Mouse (Mus musculus) megakaryocyte, embryonic 14.5 days (primary cell): ENCODE measurements around the gene Stk25.

ENCODE experiments used
- FLI1 ChIP-seq: IDR thresholded peaks from 2 replicates; pipeline ENCODE4 v1.6.1; 2012; ENCODE audit warnings: low read length, inconsistent platforms, mixed read lengths
- GATA1 ChIP-seq: IDR thresholded peaks from 3 replicates; pipeline ENCODE4 v1.6.1; 2012; ENCODE audit warnings: mixed read lengths, low read length, inconsistent platforms, borderline replicate concordance

DNA sequence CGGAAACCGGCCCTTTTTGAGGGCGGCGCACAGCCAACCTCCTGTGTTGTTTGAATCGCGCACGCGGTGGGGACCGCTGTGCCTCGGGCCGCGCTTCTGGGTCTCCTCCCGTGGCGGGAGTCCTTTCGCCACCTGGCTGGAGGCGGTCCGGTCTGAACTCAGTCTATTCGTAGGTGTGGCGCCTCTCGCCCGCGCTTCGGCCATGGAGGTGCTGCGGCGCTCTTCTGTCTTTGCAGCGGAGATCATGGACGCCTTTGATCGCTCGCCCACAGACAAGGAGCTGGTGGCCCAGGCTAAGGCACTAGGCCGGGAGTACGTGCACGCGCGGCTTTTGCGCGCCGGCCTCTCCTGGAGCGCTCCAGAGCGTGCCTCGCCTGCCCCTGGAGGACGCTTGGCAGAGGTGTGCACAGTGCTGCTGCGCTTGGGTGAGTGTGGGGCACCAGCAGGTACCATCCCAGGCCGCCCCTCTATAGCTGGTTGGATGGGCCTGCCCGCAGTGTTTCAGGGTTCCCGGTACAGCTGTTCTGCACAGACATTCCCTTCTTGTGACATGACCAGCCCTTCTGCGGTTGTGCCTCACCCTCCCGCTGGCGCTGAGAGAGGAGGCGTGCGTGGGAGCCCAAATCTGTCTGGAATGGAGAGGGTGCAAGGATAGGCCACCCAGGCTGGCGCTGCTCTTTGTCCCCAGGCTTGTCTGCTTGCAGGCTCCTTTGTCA is 27.9 kb upstream of the Stk25 start:
- TF ChIP-seq GATA1 (no peak), FLI1 (no peak)
